Mouse (Mus musculus) heart, adult 8-10 months (tissue): ENCODE data around the gene Pcyt1a. TPM values are rescaled to one million over a fixed set of nuclear protein-coding genes. Genes with fewer than 3 reads are reported as not detected.
"Not testable (repeated sequence)": the region's sequence is repeated elsewhere in the genome, so short reads cannot be mapped to it uniquely, and the experiment has no call there.

Source experiments
- DNase-seq: peaks from one replicate; pipeline ENCODE4 v3.0.0; 2022; ENCODE audit warnings: low spot score
- total RNA-seq, 4 experiments: library from RNA; stranded (reverse); gene quantifications; 2 replicates each; pipeline ENCODE4 v1.2.4; 2022

Pcyt1a gene
- total RNA-seq, 4 experiments from 2014 or later, result 118 to 125 (median 123) TPM

DNA sequence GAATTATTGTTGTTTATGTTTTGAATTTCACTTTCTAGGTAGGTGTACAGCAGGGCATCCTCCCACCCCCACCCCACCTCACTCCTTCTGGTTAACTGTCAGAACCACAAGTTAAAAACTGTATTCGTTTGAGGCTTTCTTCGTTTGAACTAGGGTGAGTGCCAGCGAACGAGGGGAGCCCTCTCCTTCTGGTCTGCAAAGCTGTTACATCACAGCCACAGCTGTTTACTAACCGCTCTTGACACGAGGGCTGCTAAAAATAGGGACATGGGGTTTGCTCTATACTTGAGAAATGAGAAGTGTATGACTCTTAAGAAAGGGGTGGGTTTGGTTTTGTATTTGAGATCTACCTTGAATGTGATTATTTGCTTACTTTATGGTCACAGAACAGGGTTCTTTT, 3.3 kb downstream of the Pcyt1a start:
- DNase-seq, result peak; percentile 50

DNA sequence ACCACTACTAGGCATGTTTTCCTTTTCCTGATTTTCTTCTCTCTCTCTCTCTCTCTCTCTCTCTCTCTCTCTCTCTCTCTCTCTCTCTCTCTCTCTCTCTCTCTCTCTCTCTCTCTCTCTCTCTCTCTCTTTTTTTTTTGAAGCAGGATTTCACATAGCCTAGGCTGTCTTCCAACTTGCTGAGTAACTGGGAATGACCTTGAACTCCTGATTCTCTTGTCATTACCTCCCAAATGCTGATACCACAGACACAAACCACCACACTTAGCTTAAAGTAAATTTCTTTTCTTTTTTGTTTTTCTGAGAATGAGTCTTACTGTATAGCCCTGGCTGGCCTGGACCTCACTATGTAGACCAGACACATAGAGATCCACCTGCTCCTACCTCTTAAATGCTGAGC, 4.0 kb downstream of the Pcyt1a start:
- no peak for DNase-seq

DNA sequence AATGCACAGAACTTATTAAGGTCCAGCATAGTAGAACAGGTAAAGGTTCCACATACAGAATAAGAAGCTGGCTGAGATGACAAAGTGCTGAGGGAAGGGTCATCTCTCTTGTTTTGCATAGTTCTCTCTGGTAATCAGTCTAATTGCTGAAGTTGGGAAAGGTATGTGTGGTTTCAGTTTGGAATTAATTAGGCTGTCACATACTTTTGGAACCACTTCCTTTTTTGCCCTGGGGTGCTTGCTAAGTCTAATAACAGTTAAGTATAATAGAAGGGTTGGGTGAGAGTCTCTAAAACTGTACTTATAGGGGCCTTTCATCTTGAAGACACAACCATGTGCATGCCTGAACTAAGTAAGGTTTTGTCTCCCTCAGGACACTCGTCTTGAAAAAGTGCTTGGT, 5.9 kb downstream of the Pcyt1a start:
- DNase-seq, result no peak

DNA sequence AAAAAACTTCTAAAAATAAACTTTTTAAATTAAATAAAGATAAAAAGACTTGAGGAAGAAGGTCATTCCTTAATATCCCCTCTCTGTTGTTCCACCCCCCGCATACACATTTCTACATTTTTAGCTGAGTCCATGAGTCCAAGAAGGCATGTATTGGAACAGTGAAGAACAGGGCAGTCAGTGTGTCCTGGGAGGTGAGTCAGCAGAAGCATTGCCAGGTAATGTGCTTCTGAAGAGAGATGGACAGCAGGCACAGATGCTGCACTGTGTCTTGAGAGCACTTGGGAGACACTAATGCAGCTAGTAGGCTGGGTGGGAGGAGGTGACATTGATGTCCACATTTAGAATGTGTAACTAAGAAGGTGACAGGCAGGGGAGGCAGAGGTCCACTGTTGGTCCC, 6.5 kb downstream of the Pcyt1a start:
- no peak for DNase-seq

DNA sequence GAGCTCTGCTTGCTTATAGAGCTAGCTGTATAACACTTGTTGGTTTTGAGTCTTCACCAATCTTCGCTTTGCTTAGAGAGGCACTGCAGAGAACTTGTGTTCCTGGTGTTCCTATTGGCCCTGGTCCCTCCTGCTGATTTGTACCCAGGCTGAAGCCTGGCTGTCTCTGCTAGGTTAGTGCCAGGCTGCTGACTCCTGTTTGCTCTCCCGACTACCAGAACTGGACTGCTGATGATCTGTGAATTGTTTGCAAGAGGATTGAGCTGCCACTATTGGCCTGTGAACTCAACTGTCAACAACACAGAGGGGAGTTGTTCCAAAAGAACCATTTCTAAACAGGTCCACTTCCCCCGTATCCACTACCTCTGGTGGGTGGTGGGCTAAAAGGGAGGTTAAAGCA, 10.7 kb downstream of the Pcyt1a start:
- DNase-seq, result no peak

DNA sequence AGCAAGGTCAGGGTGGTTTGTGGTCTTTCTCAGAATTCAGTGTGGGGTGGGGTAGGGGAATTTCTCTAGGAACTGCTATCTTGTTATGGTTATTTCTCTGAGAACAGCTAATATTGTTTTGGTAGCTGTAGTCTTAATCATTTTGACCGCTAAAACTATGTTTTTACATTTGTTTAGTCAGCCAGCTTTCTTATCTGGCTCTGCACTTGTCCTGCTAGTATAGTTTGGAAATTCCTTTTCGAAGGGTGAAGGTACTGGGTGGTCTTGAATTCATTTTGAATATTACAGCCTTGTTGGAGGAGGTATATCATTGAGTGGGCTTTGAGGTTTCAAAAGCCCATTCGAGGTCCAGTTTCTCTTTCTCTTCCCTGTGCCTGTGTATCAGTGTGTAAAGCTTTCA, 13.9 kb downstream of the Pcyt1a start:
- DNase-seq, result not testable (repeated sequence)

DNA sequence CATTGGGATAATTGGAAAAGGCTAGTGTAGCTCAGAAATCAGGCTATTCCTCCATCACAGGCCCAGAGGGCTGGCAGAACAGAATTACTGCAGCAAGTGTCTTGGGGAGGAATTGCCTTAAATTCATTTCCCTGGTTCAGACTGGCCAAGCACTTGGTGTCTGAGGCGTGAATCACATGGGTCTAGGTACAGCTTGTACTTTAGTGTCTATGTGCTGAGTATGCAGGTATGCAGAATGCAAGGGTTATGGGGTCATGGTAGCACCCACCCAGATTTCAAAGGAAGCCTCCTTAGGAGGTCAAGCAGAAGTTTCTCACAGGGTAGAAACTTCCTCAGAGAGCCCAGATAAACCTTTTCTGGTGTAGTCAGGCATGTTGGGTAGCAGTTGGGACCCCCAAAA, 14.8 kb downstream of the Pcyt1a start:
- DNase-seq, result no peak

DNA sequence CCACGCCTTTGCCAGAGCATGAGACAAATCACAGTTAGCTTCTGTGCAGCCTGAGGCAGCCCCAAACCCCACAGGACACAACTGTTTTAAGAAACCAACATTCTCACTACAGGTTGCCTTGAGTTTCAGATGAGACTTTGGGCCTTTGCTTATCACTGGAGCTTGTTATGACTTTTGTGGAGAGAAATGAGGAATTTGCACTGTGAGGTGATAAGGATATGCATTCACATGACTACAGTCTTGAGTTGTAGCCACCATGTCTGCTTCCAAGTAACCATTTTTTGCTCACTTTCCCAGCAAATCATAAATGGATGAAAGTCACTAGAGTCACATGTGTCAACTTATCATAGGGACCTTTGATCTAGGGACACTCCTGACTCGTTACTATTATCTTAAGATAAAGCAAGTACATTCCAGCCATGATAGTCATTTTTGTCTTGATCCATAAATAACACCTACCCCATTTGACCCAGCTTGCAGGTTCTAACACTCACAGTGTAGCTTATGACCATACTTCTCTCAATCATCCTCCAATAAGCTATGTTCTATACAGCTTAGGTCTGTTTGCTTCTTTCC, 15.9 kb downstream of the Pcyt1a start:
- no peak for DNase-seq

DNA sequence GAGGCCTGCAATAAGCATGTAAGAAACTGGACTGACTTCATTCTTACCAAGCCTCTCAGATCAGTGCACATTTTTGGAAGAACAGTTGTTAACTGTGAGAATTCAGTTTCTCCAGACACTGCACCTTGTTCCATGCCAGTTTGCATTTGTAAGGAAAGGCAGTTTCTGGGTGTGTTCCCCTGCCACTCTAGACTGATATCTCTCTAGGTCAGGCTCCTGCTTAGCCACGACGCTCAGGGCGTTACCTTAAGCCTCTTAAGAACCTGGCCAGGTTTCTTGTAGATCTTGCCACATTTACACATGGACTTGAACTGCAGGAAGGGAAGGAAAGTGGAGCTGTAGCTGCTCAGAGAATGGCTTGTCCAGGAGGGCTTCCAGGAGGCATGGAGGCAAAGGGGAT, 18.9 kb downstream of the Pcyt1a start:
- no peak for DNase-seq

DNA sequence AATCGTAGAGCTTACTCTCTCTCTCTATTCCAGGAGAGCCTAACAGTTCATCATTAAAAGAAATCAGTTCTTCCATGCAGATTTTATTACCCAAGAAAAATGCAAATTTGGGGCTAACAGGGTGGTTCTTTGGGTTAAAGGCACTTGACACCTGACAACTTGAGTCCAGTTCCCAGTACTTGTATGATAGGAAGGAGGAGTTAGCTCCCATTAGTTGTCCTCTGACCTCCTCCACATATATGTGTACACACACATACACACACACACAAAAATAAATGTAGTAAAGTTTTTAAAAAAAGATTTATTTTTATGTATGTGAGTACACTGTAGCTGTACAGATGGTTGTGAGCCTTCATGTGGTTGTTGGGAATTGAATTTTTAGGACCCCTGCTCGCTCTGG, 19.4 kb downstream of the Pcyt1a start:
- DNase-seq, result no peak

DNA sequence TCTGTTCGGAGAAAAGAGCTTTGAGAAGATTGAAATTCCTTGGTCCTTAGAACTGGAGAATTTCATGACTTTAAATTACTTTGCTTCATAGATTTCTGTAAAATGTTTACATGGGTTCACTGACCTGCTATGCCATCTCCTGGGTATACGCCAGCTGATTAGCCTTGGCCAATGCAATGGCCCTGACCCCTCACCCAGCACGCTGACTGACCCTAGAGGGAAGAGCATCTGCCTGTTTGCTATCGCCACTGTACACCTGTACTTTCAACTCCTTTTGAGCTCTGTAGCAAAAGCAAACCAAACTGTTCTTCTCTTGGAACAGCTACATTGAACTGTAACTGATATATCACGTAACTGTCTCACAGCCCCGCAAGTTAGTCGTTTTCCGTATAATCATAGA, 22.4 kb downstream of the Pcyt1a start:
- DNase-seq, result no peak

DNA sequence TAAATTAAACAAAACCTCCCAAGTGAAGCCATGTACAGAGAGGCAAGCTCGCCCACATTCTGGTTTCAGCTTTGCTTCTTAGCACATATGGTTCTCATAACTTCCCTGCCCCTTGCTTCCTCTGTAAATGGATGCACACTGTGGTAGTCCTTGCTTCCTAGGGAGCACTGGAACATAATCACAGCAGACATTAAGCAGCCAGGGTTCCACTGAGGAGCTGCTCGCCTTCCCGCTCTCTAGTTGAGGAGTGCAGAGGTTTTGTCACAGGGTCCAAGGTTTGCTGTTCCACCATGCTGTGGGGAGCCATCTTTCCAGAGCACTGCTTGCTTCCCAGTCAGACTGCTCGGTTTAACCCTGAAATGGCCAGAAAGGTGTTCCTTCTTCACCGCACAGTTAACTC, 23.9 kb downstream of the Pcyt1a start:
- DNase-seq, result no peak

DNA sequence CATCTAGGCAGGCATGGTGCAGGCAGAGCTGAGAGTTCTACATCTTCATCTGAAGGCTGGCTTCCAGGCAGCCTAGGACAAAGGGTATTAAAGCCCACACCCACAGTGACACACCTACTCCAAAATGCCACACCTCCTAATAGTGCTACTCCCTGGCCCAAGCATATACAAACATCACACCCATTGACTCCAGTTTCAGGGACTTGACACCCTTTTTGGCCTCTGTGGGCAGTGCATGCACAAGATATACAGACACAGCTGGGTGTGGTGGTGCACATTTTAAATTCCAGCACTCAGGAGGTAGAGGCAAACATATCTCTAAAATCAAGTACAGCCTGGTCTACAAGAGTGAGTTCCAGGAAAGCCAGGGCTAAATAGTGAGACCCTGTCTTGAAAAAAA, 25.4 kb downstream of the Pcyt1a start:
- DNase-seq, result no peak

DNA sequence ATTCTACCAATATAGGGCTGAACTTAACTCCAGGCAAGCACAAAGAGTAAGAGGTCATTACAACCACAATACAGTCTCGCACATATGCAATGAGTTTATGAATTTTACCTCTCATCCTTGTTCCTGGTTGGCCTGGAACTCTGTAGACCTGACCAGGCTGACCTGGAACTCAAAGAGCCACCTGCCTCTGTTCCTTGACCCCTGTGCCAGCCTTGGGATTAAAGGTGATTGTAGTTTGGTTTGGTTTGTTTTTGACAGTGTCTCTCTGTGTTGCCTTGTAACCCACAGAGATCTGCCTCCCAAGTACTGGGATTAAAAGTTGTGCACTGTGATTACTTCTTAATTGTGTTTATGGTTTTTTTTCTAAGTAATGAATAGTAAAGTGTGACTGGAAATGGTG, 26.0 kb downstream of the Pcyt1a start:
- DNase-seq, result no peak

DNA sequence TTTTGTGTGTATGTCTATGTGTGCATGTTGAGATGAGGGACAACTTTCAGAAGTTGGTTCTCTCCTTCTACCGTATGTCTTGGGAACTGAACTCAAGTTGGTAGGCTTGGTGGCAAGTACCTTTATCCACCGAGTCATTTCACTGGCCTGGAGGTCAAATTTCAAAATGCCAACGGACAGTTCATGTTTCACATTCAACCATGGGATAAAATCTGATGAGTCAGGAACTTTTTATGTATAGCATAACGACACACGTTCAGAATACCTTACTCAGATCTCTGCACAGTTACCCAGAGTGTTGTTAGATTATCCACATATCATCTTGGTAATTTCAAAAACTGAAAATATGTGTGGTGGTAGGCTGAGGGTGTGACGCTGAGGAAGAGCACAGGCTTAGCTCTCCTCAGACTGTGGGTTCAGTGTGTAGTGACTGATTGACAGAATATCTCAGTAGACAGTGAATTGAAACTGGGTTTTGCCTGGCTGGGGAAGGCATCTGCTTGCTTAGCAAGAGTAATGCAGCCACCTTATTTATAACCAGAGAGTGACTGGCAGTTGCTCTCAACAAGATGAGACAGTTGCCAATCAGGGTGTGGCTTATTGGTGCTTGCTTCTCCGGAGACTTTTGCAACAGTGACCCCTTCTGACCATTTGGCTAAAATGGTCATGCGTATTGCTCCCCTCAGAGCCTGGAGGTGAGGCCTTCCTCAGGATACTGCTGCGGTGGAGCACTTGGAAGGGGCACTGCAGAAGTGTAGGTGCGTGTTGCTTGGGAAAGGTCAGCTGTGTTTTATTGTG, 27.1 kb downstream of the Pcyt1a start:
- DNase-seq, result peak; percentile 75

DNA sequence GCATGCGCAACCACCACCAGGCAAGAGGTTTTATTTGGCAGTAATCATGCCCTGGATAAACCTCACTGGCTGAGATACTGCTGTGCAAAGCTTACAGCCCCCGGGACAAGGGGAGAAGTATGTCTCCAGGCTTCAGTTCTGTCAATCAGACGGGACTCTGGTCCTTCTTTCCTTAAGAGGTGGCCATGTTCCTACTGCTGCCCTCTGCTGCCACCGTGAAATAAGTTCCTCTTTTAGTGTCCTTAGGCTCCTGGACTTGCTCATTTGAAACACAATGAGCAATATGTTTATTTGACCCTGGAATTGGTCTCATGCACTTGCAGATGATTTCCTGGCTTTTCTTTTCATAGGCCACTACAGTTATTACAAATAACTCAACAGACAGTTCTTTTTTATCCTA, 29.8 kb downstream of the Pcyt1a start:
- no peak for DNase-seq

DNA sequence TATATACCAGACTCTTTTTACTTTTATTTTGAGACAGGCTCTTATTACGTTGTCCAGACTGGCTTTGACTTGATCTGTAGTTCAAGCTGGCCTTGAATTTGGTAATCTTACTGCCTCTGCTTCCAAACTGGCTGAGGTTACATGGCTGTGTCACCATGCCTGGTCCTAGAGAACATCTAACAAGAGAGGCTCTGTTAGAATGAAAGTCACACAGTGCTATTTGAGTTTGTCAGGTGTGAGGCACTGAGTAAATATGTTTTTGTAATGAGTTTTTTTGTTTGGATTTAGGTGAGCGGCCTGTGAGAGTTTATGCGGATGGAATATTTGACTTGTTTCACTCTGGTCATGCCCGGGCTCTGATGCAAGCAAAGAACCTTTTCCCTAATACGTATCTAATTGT, 31.0 kb downstream of the Pcyt1a start:
- no peak for DNase-seq

DNA sequence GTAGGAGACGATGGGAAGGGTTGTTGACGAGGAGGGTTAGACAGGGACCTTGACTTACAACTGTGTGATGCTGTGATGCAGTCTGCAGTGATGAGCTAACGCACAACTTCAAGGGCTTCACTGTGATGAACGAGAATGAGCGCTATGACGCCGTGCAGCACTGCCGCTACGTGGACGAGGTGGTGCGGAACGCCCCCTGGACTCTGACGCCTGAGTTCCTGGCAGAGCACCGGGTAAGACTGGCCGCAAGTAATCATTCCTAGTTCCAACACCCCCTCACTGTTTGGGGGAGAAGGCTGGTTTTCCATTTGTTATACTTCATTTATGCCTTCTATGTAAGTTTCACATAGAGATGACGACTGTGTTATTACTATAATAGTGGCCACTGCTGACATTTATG, 32.2 kb downstream of the Pcyt1a start:
- no peak for DNase-seq

DNA sequence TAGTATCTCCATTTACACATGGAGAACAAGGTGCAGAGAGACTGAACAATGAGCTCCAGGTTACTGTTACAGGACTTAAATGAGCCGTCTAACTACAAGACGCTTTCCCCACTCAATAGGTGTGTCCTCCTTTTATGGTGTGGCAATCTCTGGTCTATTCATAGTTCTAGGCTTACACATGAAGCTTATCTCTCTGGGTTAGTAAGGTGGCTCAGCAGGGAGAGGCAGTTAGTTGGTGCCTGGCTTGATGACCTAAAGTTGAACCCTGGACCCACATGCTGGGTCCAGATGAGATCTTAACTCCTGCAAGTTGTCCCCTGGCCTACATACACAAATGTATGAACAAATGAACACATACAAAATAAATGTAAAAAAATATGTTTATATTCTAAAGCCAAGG, 32.7 kb downstream of the Pcyt1a start:
- DNase-seq, result peak; percentile 13

DNA sequence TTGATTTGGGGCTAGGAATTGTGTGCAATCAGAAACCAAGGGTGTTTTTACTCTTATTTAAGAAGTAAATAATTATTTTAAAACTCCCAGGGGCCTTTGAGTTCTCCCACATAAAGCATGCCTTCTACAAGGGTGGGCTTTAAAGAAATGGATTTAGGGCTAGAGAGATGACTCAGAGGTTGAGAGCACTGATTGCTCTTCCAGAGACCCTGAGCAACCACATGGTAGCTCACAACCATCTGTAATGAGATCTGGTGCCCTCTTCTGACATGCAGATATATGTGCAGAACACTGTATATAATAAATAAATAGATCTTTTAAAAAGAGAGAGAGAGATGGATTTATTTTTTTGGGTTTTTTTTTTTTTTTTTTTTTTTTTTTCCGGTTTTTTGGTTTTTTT, 34.2 kb downstream of the Pcyt1a start:
- no peak for DNase-seq

DNA sequence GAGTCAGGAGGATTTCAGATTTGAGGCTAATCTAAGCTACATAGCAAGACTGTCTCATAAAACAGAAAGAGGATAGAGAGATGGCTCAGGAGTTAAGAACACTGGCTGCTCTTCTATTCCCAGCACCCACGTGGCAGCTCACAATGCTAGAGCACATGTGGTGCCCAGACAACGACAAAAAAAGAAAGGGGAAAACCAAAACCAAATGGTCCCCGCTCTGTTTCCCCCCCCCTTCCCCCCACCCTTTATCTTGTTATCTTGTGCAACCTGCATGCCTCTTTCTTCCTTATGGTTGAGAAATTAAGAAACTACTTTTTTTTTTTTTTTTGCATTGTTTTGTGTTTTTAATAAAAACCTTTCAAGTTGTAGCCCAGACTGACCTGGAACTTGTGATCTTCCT, 37.8 kb downstream of the Pcyt1a start:
- no peak for DNase-seq

DNA sequence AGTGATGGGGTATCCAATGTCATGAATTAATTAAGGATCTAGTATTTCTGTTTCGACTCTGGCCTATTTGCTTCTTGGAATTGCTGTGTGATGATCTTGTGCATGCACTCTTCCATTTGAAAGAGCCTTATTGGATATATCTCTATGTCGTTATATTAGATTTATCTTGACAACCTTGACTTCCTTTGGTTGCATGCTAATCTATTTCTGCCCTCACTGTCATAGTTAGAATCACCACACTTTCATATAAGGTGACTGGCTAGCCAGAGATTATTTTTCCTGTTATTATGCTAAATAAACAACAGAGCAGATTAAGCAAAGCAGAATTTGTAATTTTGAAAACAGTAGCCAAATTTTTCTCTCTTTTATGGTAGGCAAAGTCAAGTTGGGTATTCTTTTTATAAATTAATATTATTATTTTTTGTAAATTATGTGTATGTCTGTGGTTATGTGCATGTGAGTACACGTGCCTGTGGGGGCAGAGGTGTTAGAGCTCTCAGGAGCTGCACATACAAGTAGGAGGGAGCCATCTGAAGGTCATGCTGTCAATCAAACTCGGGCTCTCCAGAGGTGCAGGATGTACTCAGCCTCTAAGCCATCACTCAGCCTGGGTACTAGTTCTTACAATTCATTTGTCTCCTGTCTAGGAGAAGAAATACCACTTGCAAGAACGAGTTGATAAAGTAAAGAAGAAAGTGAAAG, 38.8 kb downstream of the Pcyt1a start:
- DNase-seq, result no peak
